Mouse (Mus musculus) lung, adult 2 months (tissue): ENCODE data around the gene H2-Aa.

Source experiments
- CTCF ChIP-seq: fragments of 200-500 bp; IDR thresholded peaks from 2 replicates; pipeline ENCODE4 v1.5.1; 2011; ENCODE audit warnings: mild to moderate bottlenecking, low read length, control low read depth; ENCODE audit not compliant: insufficient read depth
- POLR2A ChIP-seq: fragments of 200-500 bp; IDR thresholded peaks from 2 replicates; pipeline ENCODE4 v1.6.1; 2011; ENCODE audit warnings: low read depth, mild to moderate bottlenecking, control low read depth, low read length, borderline replicate concordance; ENCODE audit errors: extremely low read depth

DNA sequence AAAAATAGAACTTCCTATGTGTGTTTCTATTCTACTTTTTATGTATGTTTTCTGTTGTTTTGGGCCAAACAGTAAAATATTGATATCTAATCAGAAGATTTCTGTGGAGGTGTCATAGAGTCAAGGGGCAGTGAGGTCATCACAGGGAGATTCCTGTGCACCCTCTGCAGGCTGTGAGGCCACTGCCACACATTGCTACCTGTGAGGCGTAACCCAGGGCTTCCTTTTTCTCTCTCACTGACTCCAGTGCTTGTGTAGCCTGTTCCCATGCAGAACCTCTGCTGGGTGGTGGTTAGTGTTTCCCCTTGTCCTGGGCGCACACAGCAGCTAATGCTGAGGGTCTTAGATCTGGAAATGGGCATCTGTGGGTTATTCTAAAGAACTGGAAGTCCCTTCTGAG, 18.8 kb upstream of the H2-Aa start:
- TF ChIP-seq CTCF: no peak
- TF ChIP-seq POLR2A: peak; percentile 46; the same call in 1 of the 2 replicates
